Mouse (Mus musculus) kidney, postnatal 0 days (tissue): Measurements from ENCODE around the gene Rgs11. TPM values are rescaled to one million over a fixed set of nuclear protein-coding genes. Genes with fewer than 3 reads are reported as not detected.
"Not testable (repeated sequence)": the region's sequence is repeated elsewhere in the genome, so short reads cannot be mapped to it uniquely, and the experiment has no call there.

Experiments used
- ATAC-seq: fragments of 200-750 bp; cut with Nextera tagmentation; replicated peaks from 2 replicates; pipeline ENCODE4 v1.8.0; 2017; ENCODE audit warnings: low read depth, moderate number of reproducible peaks, moderate TSS enrichment, moderate library complexity; ENCODE audit not compliant: low FRiP score
- DNase-seq: peaks from one replicate; pipeline ENCODE4 v3.0.0-alpha.2; 2016; ENCODE audit warnings: low spot score
- H3K27ac ChIP-seq: fragments of 300-500 bp; sonication (generic); 2 replicates; pipeline ENCODE4 v1.5.1; 2014; ENCODE audit warnings: mild to moderate bottlenecking
- H3K27me3 ChIP-seq: fragments of 300-500 bp; sonication (generic); 2 replicates; pipeline ENCODE4 v1.6.1; 2014; ENCODE audit warnings: low read length, mixed read lengths; ENCODE audit not compliant: insufficient read depth
- H3K36me3 ChIP-seq: fragments of 300-500 bp; sonication (generic); 2 replicates; pipeline ENCODE4 v1.6.1; 2014; ENCODE audit warnings: low read length, mixed read lengths; ENCODE audit not compliant: insufficient read depth
- H3K4me1 ChIP-seq: fragments of 300-500 bp; sonication (generic); replicated peaks from 2 replicates; pipeline ENCODE4 v1.6.1; 2014; ENCODE audit warnings: antibody characterized with exemption, low read length, mixed read lengths; ENCODE audit not compliant: insufficient read depth
- H3K4me2 ChIP-seq: fragments of 300-500 bp; sonication (generic); 2 replicates; pipeline ENCODE4 v1.6.1; 2014; ENCODE audit warnings: mild to moderate bottlenecking, low read length, moderate library complexity, mixed read lengths
- H3K4me3 ChIP-seq: fragments of 300-500 bp; sonication (generic); replicated peaks from 2 replicates; pipeline ENCODE4 v1.5.1; 2014; ENCODE audit warnings: low read depth, low read length
- H3K9ac ChIP-seq: fragments of 300-500 bp; sonication (generic); 2 replicates; pipeline ENCODE4 v1.6.1; 2014; ENCODE audit warnings: low read depth, low read length
- H3K9me3 ChIP-seq: fragments of 300-500 bp; sonication (generic); replicated peaks from 2 replicates; pipeline ENCODE4 v1.6.1; 2016; ENCODE audit warnings: low read length, inconsistent platforms, mixed read lengths
- CTCF ChIP-seq: IDR thresholded peaks from 2 replicates; pipeline ENCODE4 v1.5.1; 2016; ENCODE audit warnings: antibody characterized with exemption, low read depth, mild to moderate bottlenecking, moderate library complexity
- WGBS: fragments of 180-500 bp; shearing (Covaris S2); extraction: QIAGEN DNeasy Blood & Tissue Kit; methylation state at CpG from one replicate; pipeline ENCODE4 v1.1.7; 2014; 5-methylcytosine and 5-hydroxymethylcytosine counted together
- polyA plus RNA-seq: library from polyadenylated mRNA; unstranded; fragments of >200 nt; fragmentation: Nextera tagmentation; extraction: Ambion mirVana; gene quantifications from 2 replicates; pipeline ENCODE4 v1.2.1, GENCODE M21; 2015

Rgs11 gene
- polyA plus RNA-seq = 9.1 and 11.1 TPM in 2 replicates

- DNase-seq = no peak
- Histone ChIP-seq H3K36me3 (no peaks in the 10 kb centered on the region), H3K4me2 (peak within 1 kb of the TSS; percentile 87), H3K9me3 (no peaks in the 10 kb centered on the region), H3K4me3 (peak within 1 kb of the TSS; percentile 49), H3K27me3 (peaks cover 12% of the 10 kb centered on the region; the same call in 1 of the 2 replicates), H3K27ac (no peak within 1 kb of the TSS), H3K4me1 (peaks cover 4% of the 10 kb centered on the region; the same call in 1 of the 2 replicates), H3K9ac (peak within 1 kb of the TSS; percentile 37; the same call in 1 of the 2 replicates)
- no peak for ATAC-seq
- no peak for TF ChIP-seq CTCF
- WGBS = 4% methylated on average over 22 of the region's 22 CpGs
Measured at GRCm38 (mm10) chr17:26202737-26203136, at the start of gene Rgs11. Rgs11 (plus strand) TSS chr17:26202951.

DNA sequence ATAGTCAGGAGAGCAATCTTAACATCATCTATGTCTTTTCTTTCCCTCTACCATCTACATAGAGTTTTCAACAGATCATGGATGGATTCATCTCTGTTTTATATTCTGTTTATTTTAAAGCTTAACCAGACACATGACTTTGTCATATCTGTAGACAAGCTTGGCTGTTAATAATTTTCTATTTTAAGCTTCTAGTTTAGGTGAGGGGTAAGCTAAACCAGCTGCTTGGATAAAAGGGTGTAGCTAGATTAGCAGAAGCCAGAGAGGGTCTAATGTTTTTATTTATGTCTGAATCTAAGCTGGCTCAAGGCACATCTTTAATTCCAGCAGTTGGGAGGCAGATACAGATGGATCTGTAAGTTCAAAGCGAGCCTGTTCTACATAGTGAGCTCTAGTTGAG, 40.0 kb upstream of the Rgs11 start:
- WGBS = 92% methylated on average over 1 of the region's 1 CpGs
- Histone ChIP-seq H3K4me3 (no peak overlapping the region), H3K9ac (no peak overlapping the region), H3K4me1 (0 out of 2 replicates have a peak, but pooled peaks cover 3% of the 10 kb centered on the region), H3K27me3 (no peaks in the 10 kb centered on the region), H3K27ac (no peak overlapping the region), H3K36me3 (0 out of 2 replicates have a peak, but pooled peaks cover 2% of the 10 kb centered on the region), H3K9me3 (no peaks in the 10 kb centered on the region), H3K4me2 (no peak overlapping the region)
- no peak for TF ChIP-seq CTCF
- DNase-seq (no peak), ATAC-seq (no peak)

DNA sequence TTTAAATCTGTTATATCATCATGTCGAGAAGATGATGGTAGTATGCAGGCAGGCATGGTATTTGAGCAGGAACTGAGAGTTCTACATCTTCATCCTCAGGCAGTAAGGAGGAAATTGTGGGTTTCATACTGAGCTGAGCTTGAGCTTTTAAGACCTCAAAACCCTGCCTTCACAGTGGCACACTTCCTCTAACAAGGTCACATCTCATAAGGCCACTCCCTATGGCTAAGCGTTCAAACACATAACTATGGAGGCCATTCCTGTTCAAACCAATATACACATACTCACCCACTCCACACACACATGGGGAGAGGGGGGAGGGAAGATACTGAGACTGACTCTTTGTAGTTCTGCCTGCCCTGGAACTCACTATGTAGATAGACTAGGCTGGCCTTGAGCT, 34.7 kb upstream of the Rgs11 start:
- Histone ChIP-seq H3K4me2 (no peak overlapping the region), H3K9ac (no peak overlapping the region)
- WGBS = 89% methylated on average over 2 of the region's 2 CpGs

GRCm38 (mm10) chr17:26175248-26175647, 27.5 kb upstream of the Rgs11 start:
- not testable (repeated sequence) for ATAC-seq, H3K27me3 ChIP-seq, H3K4me2 ChIP-seq, H3K4me3 ChIP-seq, H3K27ac ChIP-seq, H3K9me3 ChIP-seq, H3K4me1 ChIP-seq, H3K9ac ChIP-seq
- DNase-seq = peak; percentile 16
- TF ChIP-seq CTCF = peak; percentile 47; the same call in 1 of the 2 replicates
- H3K36me3 ChIP-seq = 0 out of 2 replicates have a peak, but pooled peaks cover 12% of the 10 kb centered on the region
- WGBS = 88% methylated on average over 2 of the region's 2 CpGs

More for the DNA sequence above, 34.7 kb upstream of the Rgs11 start:
- no peaks in the 10 kb centered on the region for H3K27me3 ChIP-seq
- ATAC-seq (no peak), DNase-seq (no peak)
- H3K9me3 ChIP-seq = no peaks in the 10 kb centered on the region
- TF ChIP-seq CTCF = no peak
- no peaks in the 10 kb centered on the region for H3K4me1 ChIP-seq
- H3K36me3 ChIP-seq = 0 out of 2 replicates have a peak, but pooled peaks cover 2% of the 10 kb centered on the region
- no peak overlapping the region for H3K4me3 ChIP-seq
- no peak overlapping the region for H3K27ac ChIP-seq

GRCm38 (mm10) chr17:26178611-26179010, 24.1 kb upstream of the Rgs11 start:
- DNase-seq = no peak
- no peak for ATAC-seq

GRCm38 (mm10) chr17:26181179-26181578, 21.6 kb upstream of the Rgs11 start:
- H3K9ac ChIP-seq = no peak overlapping the region
- no peaks in the 10 kb centered on the region for H3K27me3 ChIP-seq
- no peak for TF ChIP-seq CTCF
- DNase-seq (no peak), ATAC-seq (no peak)
- H3K4me3 ChIP-seq = no peak overlapping the region
- H3K27ac ChIP-seq = no peak overlapping the region
- no peaks in the 10 kb centered on the region for H3K9me3 ChIP-seq
- no peaks in the 10 kb centered on the region for H3K4me1 ChIP-seq
- WGBS = 94% methylated on average over 3 of the region's 3 CpGs
- H3K36me3 ChIP-seq = peaks cover 17% of the 10 kb centered on the region
- no peak overlapping the region for H3K4me2 ChIP-seq

More at GRCm38 (mm10) chr17:26178611-26179010, 24.1 kb upstream of the Rgs11 start:
- no peak overlapping the region for H3K4me3 ChIP-seq
- peaks cover 21% of the 10 kb centered on the region; the same call in 1 of the 2 replicates for H3K36me3 ChIP-seq
- no peaks in the 10 kb centered on the region for H3K9me3 ChIP-seq
- no peaks in the 10 kb centered on the region for H3K27me3 ChIP-seq
- no peak overlapping the region for H3K9ac ChIP-seq
- no peak for TF ChIP-seq CTCF
- H3K27ac ChIP-seq = no peak overlapping the region
- H3K4me2 ChIP-seq = no peak overlapping the region
- H3K4me1 ChIP-seq = no peaks in the 10 kb centered on the region

DNA sequence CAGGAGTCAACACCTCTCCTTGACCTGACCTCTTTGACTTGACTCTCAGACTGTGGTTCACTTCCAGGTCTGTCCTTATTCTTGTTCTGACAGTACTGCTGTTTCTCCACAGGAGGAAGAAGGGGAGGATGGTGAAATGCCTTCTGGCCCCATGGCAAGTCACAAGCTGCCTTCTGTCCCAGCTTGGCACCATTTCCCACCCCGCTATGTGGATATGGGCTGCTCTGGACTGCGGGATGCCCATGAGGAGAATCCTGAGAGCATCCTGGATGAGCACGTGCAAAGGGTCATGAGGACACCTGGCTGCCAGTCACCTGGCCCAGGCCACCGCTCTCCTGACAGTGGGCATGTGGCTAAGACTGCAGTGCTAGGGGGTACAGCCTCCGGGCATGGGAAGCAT, 15.2 kb upstream of the Rgs11 start:
- H3K36me3 ChIP-seq = peaks cover 56% of the 10 kb centered on the region
- no peak overlapping the region for H3K4me2 ChIP-seq
- no peaks in the 10 kb centered on the region for H3K4me1 ChIP-seq
- no peaks in the 10 kb centered on the region for H3K27me3 ChIP-seq
- no peak overlapping the region for H3K9ac ChIP-seq
- H3K9me3 ChIP-seq = no peaks in the 10 kb centered on the region
- DNase-seq = no peak
- WGBS = 96% methylated on average over 5 of the region's 5 CpGs
- H3K27ac ChIP-seq = no peak overlapping the region
- no peak overlapping the region for H3K4me3 ChIP-seq
- no peak for ATAC-seq
- no peak for TF ChIP-seq CTCF
